Mouse (Mus musculus) thymus, adult 18-20 months (tissue): Measurements from ENCODE around the gene Xcl1.

Source experiments
- DNase-seq, 2 experiments: peaks; one replicate each; pipeline ENCODE4 v3.0.0; 2022; ENCODE audit warnings: mixed read lengths in 2 of 2

Xcl1 gene

GRCm38 (mm10) chr1:164900696-164901095 lies 34.6 kb downstream of the Xcl1 start:
- no peak for DNase-seq

- DNase-seq = no peak
These were observed 35.1 kb downstream of the Xcl1 start for GRCm38 (mm10) chr1:164900226-164900625.

- no peak for DNase-seq
These were observed 35.8 kb downstream of the Xcl1 start for GRCm38 (mm10) chr1:164899506-164899905.

- peak; percentile 51 to 58 for DNase-seq
These were observed 36.4 kb downstream of the Xcl1 start for GRCm38 (mm10) chr1:164898846-164899351.

GRCm38 (mm10) chr1:164897163-164897817 lies 38.0 kb downstream of the Xcl1 start:
- DNase-seq = no peak

- no peak for DNase-seq
These were observed 38.8 kb downstream of the Xcl1 start for GRCm38 (mm10) chr1:164896211-164897145.

- no peak for DNase-seq
These were observed 39.5 kb downstream of the Xcl1 start for GRCm38 (mm10) chr1:164895806-164896205.

GRCm38 (mm10) chr1:164890366-164890765 lies 45.0 kb downstream of the Xcl1 start:
- DNase-seq = no peak

- no peak for DNase-seq
These were observed 46.8 kb downstream of the Xcl1 start for GRCm38 (mm10) chr1:164888563-164888962.

- DNase-seq = no peak
These were observed 47.6 kb downstream of the Xcl1 start for GRCm38 (mm10) chr1:164887775-164888174.

- DNase-seq = no peak
These were observed 53.4 kb downstream of the Xcl1 start for GRCm38 (mm10) chr1:164881891-164882290.
